Mouse (Mus musculus) spleen, postnatal 36 days (tissue): ENCODE data around the gene C2cd4d.

ENCODE experiments used
- DNase-seq, 2 experiments: peaks; one replicate each; pipeline ENCODE4 v3.0.0; 2022; ENCODE audit warnings: low spot score in 2 of 2, mixed read lengths in 1 of 2

Gene C2cd4d

GRCm38 (mm10) chr3:94362138-94362537 lies at the start of gene C2cd4d:
Gene C2cd4d (plus strand): TSS chr3:94362438.
- DNase-seq = no peak

GRCm38 (mm10) chr3:94328681-94329080 lies 33.6 kb upstream of the C2cd4d start:
- no peak for DNase-seq

GRCm38 (mm10) chr3:94334442-94334841 lies 27.8 kb upstream of the C2cd4d start:
- DNase-seq = no peak

GRCm38 (mm10) chr3:94338522-94338921 lies 23.7 kb upstream of the C2cd4d start:
- DNase-seq = no peak

- DNase-seq = no peak
Measured at GRCm38 (mm10) chr3:94341959-94342422, 20.2 kb upstream of the C2cd4d start, which contains the start of gene Them5. Gene Them5 (plus strand): TSS chr3:94342099.

GRCm38 (mm10) chr3:94342552-94342951 lies 19.7 kb upstream of the C2cd4d start:
- DNase-seq = no peak

GRCm38 (mm10) chr3:94344182-94344581 lies 18.1 kb upstream of the C2cd4d start:
- no peak for DNase-seq

GRCm38 (mm10) chr3:94344897-94345296 lies 17.3 kb upstream of the C2cd4d start:
- DNase-seq = no peak

- DNase-seq = no peak
Measured at GRCm38 (mm10) chr3:94348146-94348545, 14.1 kb upstream of the C2cd4d start.

GRCm38 (mm10) chr3:94360812-94361211 lies 1.4 kb upstream of the C2cd4d start:
- DNase-seq = no peak

GRCm38 (mm10) chr3:94363291-94364153 lies 1.3 kb downstream of the C2cd4d start:
- DNase-seq = no peak

- no peak for DNase-seq
Measured at GRCm38 (mm10) chr3:94364154-94364526, 1.9 kb downstream of the C2cd4d start.

GRCm38 (mm10) chr3:94366761-94367160 lies 4.5 kb downstream of the C2cd4d start:
- peak; percentile 42 to 50 for DNase-seq

GRCm38 (mm10) chr3:94367511-94367910 lies 5.3 kb downstream of the C2cd4d start:
- DNase-seq = no peak

GRCm38 (mm10) chr3:94368631-94369030 lies 6.4 kb downstream of the C2cd4d start:
- DNase-seq = no peak

- no peak for DNase-seq
Measured at GRCm38 (mm10) chr3:94369709-94370108, 7.5 kb downstream of the C2cd4d start.

- DNase-seq = no peak
Measured at GRCm38 (mm10) chr3:94371637-94372036, 9.4 kb downstream of the C2cd4d start.

- no peak for DNase-seq
Measured at GRCm38 (mm10) chr3:94372038-94372437, 9.8 kb downstream of the C2cd4d start.

- no peak for DNase-seq
Measured at GRCm38 (mm10) chr3:94372641-94373040, 10.4 kb downstream of the C2cd4d start, which contains the start of gene Rorc. Gene Rorc (plus strand): TSS chr3:94372794.

GRCm38 (mm10) chr3:94373090-94373489 lies 10.9 kb downstream of the C2cd4d start:
- DNase-seq = no peak

GRCm38 (mm10) chr3:94373597-94374011 lies 11.4 kb downstream of the C2cd4d start:
- DNase-seq = no peak

GRCm38 (mm10) chr3:94374636-94375035 lies 12.4 kb downstream of the C2cd4d start:
- no peak for DNase-seq

GRCm38 (mm10) chr3:94375146-94375545 lies 12.9 kb downstream of the C2cd4d start:
- DNase-seq = no peak
